Mouse (Mus musculus) heart, postnatal 0 days (tissue): ENCODE data around the gene Thada.

Source experiments
- CTCF ChIP-seq: IDR thresholded peaks from 2 replicates; pipeline ENCODE4 v1.5.1; 2016; ENCODE audit warnings: antibody characterized with exemption, control low read depth, low read depth
- EP300 ChIP-seq: IDR thresholded peaks from 2 replicates; pipeline ENCODE4 v1.6.1; 2016; ENCODE audit warnings: antibody characterized with exemption, low read depth

DNA sequence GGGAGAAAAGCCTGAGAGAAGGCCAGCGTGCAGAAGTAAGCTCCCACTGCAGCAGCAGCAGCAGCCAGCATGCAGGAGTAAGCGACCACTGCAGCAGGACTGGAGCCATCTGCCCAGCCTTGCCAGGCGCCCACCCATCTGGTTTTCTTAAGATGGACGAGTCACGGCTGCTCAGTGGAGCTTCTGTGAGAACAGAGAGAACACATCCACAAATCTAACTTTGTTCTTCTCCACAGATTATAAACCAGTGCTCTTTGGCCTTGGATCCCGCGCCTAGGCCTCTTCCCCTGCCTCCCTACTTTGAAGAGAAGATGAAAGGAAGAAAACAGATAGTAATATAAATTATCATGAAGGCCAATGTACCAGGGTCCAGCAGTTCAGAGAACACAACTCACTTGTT is 106.2 kb downstream of the Thada start:
- no peak for TF ChIP-seq CTCF
- no peak for TF ChIP-seq EP300
